Mouse (Mus musculus) cerebellum, adult 11 months (tissue): ENCODE measurements around the gene Klhdc8b.

Experiments
- DNase-seq: peaks from one replicate; pipeline ENCODE4 v3.0.0; 2022

Klhdc8b gene

GRCm38 (mm10) chr9:108461181-108461631 lies at the start of gene Klhdc8b:
TSS of gene Klhdc8b (minus strand) at chr9:108461581.
- no peak for DNase-seq

DNA sequence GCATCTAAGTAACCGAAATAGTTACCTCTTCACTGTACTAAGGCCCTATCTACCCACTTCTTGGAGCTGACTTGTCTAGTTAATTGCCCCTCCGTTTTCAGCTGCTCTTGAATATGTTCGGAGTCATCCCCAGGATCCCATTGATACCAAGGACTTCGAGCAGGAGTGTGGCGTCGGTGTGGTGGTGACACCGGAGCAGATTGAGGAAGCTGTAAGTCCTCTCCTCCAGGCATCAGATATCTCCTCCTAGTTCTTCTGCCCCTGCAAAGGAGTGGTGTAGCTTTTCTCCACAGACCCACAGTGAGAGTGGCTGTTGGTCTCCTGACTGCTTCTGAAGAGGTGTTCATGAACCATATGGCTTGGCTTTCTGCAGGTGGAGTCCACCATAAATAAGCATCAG lies 47.4 kb upstream of the Klhdc8b start:
- no peak for DNase-seq

DNA sequence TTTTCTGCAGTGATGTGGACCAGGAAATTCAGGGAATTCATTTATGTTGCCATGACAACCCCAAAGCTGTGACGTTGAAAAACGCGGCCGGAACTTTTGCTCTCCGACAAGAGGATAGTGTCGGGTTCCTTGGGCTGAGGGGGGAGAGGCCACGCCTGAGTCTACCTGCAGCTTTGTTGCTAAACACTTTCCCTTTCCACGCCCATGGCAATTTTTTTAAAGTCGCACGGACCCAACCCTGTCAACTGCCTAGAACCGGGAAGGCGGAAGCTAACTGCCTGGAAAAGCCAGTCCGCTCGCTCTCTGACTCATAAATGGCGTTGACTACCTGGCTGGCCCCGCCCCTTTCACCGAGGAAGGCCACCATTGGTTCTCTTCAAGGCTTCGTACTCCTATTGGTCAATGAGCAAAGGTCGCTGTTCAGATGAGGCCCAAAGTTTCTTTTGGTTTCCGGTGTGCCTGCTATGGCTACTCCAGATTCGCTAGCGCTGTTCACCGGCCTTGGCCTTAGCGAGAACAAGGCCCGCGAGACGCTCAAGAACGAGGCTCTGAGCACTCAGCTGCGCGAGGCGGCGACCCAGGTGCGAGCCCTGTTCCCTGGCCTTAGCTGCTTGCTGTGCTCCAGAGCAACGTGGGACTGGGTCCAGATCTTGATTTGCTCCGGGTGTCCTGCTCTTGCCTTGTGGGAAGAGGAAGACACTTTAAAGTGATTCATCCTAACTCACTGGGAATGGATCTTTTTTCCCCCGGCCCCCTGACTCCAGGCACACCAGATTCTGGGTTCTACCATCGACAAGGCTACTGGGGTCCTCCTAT lies 46.4 kb upstream of the Klhdc8b start, which contains the start of gene Qars:
Qars (plus strand) TSS at position 88 of the 816 bp plus-strand sequence.
- peak; percentile 89 for DNase-seq

DNA sequence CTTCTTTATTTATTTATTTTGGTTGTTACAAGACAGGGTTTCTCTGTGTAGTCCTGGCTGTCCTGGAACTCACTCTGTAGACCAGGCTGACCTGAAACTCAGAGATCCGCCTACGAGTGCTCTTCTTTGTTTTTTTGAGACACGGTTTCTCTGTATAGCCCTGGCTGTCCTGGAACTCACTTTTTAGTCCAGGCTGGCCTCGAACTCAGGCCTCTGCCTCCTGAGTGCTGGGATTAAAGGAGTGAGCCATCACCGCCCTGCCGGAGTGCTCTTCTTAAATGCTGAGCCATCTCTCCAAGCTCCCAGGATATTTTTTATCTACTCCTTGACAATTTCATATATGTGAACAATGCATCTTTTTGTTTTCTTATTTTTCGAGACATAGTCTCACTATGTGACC lies 45.5 kb upstream of the Klhdc8b start:
- DNase-seq = no peak

DNA sequence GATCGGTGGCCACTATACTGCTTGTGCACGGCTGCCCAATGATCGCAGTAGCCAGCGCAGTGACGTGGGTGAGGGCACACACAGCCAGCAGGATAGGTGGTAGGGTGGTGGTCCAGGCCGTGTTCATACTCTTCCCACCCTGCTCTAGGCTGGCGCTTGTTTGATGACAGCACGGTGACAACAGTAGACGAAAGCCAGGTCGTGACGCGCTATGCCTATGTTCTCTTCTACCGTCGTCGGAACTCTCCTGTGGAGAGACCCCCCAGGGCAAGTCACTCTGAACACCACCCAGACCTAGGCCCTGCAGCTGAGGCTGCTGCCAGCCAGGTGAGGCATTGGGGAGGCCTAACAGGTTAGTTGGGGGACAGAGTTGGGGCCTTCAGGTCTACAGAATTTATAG lies 38.6 kb upstream of the Klhdc8b start:
- DNase-seq = no peak

DNA sequence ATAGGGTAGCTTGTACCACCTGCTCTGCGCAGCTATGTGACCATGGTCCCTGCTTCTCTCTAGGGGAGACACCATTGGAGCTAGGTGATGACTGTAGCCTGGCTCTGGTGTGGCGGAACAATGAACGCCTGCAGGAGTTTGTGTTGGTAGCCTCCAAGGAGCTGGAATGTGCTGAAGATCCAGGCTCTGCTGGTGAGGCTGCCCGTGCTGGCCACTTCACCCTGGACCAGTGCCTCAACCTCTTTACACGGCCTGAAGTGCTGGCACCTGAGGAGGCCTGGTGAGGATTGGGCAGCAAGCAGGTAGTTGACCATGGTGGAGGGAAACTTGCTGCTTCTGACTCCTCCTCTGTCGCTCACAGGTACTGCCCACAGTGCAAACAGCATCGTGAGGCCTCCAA lies 37.9 kb upstream of the Klhdc8b start:
- DNase-seq = no peak

GRCm38 (mm10) chr9:108494905-108495304 lies 33.5 kb upstream of the Klhdc8b start:
- DNase-seq = no peak

GRCm38 (mm10) chr9:108494146-108494825 lies 32.9 kb upstream of the Klhdc8b start:
- DNase-seq = no peak

DNA sequence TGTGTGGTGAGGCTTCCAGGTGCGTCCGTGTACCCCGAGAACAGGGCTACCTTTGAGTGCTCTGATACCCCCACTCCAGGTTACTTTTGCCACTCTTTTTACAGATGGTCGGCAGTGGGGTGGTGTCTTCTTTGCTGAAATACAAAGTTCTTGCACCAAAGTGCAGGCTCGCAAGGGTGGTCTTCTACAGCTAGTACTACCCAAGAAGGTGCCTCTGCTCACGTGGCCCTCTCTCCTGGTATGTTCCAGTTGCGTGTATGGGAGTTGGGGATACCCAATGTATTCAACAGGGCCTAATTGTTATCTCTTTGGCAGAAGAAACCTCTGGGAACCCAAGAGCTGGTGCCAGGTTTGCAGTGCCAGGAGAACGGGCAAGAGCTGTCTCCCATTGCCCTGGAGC lies 31.9 kb upstream of the Klhdc8b start:
- no peak for DNase-seq

DNA sequence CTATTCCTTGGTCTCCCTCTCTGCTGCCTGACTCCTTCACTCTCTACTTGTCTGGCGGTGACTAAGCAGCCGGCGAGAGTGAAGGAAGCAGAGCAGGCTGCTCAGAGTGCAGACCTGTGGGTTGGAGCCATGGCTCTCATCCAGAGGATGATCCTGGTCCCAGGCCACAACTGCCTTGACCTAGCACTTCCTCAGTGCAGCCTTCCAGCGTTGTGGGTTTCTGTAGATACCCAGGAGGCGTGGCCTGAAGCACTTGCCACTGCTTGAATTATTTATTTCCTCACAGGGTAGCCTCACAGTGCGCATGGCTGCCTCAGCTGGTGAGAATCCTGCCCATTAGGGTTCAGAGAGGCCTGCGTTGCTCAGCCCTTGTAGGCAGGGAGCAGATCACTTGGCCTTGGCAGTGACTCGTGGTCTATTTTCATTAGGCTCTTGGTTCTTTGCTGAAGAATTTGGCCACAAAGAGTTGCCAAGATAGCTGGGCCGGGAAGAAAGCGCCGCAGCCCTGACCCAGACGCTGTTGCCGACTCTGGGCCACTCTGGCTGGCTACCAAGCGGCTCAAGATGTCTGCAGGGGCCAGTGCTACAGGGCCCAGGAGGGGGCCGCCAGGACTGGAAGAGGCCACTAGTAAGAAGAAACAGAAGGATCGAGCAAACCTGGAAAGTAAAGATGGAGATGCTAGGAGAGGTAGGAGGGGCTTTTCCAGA lies 30.8 kb upstream of the Klhdc8b start:
- DNase-seq = no peak

- no peak for DNase-seq
These were observed 29.9 kb upstream of the Klhdc8b start for GRCm38 (mm10) chr9:108491286-108491580.

- DNase-seq = peak; percentile 93
These were observed 29.3 kb upstream of the Klhdc8b start, which contains the start of gene Usp19 for GRCm38 (mm10) chr9:108490559-108491285. TSS of gene Usp19 (plus strand) at chr9:108490602.

DNA sequence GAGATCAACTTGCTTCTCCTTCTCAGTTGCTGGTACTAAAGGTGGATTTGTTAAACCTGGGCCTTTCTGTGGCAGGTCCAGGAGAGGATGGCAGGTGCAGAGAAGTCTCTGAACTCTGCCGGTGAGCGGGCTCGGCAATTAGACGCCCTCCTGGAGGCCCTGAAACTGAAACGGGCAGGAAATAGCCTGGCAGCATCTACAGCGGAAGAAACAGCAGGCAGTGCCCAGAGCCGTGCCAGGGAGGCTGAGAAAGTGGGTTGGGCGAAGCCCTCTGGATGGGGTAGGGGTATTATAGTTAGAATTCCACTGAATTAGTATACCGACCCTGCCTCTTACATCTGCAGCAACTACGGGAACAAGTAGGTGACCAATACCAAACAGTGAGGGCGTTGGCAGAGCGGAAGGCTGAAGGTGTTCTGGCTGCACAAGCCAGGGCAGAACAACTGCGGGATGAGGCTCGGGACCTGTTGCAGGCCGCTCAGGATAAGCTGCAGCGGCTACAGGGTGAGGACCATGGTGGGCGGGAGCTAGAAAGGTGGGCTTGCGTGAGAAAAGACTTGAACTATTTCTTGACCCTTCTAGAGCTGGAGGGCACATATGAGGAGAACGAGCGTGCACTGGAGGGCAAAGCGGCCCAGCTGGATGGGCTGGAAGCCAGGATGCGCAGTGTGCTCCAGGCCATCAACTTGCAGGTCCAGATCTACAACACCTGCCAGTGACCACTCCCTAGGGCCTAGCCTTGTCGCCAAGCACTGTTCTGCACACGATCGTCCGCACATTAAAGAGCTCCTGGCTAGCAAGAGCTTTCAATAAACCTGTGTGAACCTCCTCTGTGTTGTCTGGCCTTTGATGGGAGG lies 28.5 kb upstream of the Klhdc8b start:
- no peak for DNase-seq

DNA sequence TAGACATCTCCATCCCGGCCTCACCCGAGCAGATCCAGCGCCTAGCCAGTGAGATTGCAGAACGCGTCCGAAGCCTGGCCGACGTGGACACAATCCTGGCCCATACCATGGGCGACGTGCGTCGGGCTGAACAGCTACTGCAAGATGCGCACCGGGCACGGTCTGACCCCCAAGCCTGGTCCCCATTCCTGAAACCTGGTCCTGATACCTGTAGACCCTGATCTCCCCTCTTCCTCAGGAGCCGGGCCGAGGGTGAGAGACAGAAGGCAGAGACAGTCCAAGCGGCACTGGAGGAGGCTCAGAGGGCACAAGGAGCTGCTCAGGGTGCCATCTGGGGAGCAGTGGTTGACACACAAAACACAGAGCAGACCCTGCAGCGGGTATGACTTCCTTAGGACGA lies 27.8 kb upstream of the Klhdc8b start:
- no peak for DNase-seq

- DNase-seq = no peak
These were observed 27.0 kb upstream of the Klhdc8b start for GRCm38 (mm10) chr9:108488403-108488802.

- no peak for DNase-seq
These were observed 25.7 kb upstream of the Klhdc8b start for GRCm38 (mm10) chr9:108486973-108487530.

GRCm38 (mm10) chr9:108485301-108485875 lies 24.0 kb upstream of the Klhdc8b start:
- no peak for DNase-seq

GRCm38 (mm10) chr9:108484021-108484420 lies 22.6 kb upstream of the Klhdc8b start:
- DNase-seq = no peak

DNA sequence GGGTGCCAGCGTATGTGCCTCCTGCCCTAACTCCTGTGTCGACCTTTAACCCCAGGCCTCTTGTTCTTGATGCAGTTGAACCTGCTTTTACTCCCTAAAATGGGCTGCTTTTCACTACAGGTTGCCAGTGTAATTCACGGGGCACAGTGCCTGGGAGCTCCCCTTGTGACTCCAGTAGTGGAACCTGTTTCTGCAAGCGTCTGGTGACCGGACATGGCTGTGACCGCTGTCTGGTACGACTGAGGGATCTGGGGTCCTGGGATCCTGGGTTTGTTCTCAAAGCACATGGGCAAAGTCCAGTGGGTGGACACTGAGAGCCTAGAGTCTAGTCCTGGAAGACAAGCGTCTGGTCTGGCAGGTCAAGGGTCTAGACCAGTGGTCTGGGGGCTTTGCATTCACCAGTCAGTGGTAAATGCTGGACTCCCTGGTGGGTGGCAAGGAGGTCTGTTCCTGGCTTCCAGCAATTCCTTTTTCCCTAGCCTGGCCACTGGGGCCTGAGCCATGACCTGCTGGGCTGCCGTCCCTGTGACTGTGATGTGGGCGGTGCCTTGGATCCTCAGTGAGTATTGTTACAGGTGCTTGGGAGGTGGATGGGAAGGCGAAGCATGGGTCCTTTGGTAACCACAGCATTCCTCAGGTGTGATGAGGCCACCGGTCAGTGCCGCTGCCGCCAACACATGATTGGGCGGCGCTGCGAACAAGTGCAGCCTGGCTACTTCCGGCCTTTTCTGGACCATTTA lies 21.8 kb upstream of the Klhdc8b start:
- no peak for DNase-seq

GRCm38 (mm10) chr9:108481520-108482210 lies 20.3 kb upstream of the Klhdc8b start:
- no peak for DNase-seq
